Mouse (Mus musculus) layer of hippocampus, postnatal 10 days (tissue): Measurements from ENCODE around the gene Gal3st2. TPM values are rescaled to one million over a fixed set of nuclear protein-coding genes. Genes with fewer than 3 reads are reported as not detected.
"Not testable (repeated sequence)": the region's sequence is repeated elsewhere in the genome, so short reads cannot be mapped to it uniquely, and the experiment has no call there.

Experiments
- DNase-seq, 2 experiments: peaks; one replicate each; pipeline ENCODE4 v3.0.0; 2021; ENCODE audit warnings: low spot score in 2 of 2
- total RNA-seq, 2 experiments: library from RNA; stranded (reverse); gene quantifications; 2 replicates each; pipeline ENCODE4 v1.2.3; 2021

Gal3st2 gene
- total RNA-seq, 2 experiments from 2014 or later, result 0.54 TPM; not detected in 1

DNA sequence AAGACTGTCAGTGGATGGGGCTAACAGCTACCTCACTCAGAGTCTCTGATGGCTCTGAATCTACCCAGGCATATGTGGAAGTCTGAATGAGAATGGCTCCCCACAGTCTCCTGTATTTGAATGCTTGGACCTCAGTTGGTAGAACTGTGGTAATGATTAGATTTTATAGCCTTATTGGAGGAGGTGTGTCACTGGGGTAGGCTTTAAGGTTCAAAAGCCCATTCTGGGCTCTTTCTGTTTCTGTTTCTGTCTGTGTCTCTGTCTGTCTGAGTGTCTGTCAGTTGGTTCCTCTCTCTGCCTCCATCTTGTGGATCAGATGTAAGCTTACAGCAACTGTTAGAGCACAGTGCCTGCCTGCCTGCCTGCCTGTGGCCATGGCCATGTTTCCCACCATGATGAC is 1.5 kb upstream of the Gal3st2 start:
- no peak for DNase-seq

DNA sequence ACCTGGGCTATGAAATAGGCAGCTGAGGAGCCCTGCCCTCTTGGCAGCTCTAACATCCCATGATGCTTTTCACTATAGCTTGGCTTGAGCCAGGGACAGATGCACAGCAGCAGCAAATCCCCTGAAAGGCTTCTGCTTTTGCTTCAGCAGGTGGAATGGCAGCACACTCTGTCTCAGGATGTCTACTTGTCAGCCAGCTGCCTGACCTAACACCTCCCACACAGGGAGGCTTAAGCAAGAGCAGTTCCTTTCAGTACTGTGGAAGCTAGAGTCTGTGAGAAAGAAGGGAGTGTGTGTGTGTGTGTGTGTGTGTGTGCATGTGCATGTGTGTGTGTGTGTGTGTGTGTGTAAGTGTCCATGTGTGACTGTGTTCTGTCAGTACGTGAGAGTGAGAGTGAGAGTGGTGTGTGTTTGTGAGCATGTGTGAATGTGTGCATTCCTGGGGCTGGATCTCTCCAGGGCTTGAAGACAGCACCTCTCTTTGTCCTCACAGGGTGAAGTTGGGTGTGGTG is 10.5 kb downstream of the Gal3st2 start:
- DNase-seq, result not testable (repeated sequence)

DNA sequence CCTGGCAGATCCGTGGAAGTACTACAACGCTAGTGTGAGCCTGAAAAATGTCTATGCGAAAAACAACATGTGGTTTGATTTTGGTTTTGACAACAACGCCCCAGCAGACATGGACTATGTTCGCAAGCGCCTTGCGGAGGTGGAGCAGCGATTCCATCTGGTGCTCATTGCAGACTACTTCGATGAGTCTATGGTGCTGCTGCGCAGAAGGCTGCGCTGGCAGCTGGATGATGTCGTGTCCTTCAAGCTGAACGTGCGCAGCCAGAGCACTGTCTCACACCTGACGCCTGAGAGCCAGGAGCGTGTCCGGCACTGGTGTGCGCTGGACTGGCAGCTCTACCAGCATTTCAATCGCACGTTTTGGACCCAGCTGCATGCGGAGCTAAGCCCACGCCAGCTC is 13.3 kb downstream of the Gal3st2 start:
- DNase-seq, result not testable (repeated sequence)

- not testable (repeated sequence) for DNase-seq
These were observed 20.7 kb downstream of the Gal3st2 start for GRCm38 (mm10) chr1:93881778-93882177.

DNA sequence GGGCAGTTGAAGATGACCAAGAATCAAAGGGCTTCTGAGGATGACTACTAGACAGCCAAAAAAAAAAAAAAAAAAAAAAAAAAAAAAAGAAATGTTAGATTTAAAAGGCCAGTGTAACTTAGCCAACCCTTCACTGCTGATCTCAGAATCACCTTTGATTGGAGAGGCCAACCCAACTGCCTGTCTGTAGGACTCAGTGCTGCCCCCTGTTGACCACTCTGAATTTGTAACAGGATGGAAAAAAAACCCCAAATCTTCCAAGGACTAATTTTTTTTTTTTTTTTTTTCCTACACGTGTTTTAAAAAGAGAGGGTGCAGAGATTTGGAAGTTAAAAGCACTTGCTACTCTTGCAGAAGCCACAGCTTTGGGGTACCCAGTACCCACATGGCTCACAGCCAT is 29.8 kb downstream of the Gal3st2 start:
- DNase-seq, result not testable (repeated sequence)

GRCm38 (mm10) chr1:93897395-93897794 is 36.3 kb downstream of the Gal3st2 start:
- DNase-seq, result not testable (repeated sequence)

DNA sequence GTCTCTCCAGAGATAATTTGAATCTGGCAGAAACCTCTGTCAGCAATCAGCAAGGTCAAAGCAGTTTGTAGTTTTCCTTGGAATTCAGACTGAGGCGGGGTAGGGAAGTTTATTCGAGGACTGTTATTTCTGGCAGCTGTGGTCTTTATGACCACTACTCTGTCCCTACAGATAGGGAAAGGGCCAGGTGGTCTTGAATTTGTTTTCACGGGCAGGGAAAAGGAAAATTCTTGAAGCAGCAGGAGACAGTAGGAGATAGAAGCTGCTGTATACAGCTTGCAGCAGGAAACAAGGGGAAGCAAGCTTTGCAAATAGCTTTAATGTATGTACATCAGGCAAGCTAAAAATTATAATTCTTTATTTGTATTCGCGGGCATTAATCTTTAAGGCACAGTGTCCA is 40.2 kb downstream of the Gal3st2 start:
- not testable (repeated sequence) for DNase-seq

- DNase-seq, result not testable (repeated sequence)
These were observed 45.6 kb downstream of the Gal3st2 start for GRCm38 (mm10) chr1:93906690-93907089.

- not testable (repeated sequence) for DNase-seq
These were observed 48.0 kb downstream of the Gal3st2 start for GRCm38 (mm10) chr1:93908977-93909586.

DNA sequence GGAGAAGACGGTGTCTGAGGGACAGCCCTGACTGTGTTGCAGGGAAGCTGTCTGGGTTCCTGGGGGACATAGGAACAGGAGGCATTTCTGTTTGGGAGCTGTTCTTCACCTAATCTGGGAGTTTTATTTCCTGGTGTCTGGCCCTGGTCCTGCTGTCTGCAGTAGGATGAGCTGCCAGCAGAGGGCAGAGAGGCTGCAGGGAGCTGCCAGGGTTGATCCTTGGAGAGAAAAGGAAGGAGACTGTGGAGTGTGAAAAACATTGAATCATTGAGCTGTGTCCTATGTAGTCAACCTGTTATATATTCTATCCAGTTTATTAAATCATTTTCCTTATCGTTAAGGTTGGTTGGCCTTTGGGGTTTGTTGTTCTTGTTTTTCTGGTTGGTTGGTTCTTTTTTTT is 50.8 kb downstream of the Gal3st2 start:
- DNase-seq, result not testable (repeated sequence)

DNA sequence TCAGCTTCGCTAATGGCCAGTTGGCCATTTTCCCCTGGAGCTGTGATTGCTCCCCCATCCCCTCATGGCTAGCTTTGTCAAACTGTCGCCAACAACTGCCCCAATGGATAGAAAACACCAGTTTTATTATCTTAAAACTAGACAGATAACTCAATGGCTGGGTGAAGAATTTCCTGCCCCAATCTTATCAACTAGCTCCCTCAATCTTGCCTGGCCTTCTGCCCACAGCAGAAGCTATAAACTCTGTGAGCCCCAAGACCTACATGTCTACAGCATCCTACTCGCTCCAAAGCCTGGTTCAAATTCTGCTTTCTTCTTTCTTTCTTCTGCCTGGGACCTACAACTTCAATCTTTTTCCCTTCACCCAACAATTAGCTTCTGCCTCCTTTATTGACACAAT is 56.1 kb downstream of the Gal3st2 start:
- not testable (repeated sequence) for DNase-seq

DNA sequence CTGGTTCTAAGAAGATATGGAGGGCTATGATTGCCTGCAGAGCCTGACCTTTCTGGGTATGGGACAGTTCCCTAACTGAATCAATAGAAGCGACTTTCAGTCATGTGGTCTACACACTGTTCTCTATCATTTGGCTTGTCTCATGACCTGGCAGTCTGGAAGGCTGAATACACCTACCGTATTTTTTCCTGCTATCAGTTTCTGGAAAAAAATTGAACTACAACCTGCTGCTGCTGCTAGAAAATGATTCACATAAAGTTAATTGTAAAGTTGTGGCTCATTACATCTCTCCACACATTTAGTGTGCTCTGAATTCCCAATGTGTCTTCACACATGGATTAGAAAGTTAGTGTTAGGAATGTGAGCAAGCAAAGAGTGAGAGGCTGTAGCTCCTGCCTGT is 56.9 kb downstream of the Gal3st2 start, which contains the start of gene Gal3st2b:
Gal3st2b (plus strand) TSS at position 301 of the 400 bp plus-strand sequence.
- DNase-seq, result not testable (repeated sequence)

- not testable (repeated sequence) for DNase-seq
These were observed 57.7 kb downstream of the Gal3st2 start for GRCm38 (mm10) chr1:93918775-93919174.

- DNase-seq, result not testable (repeated sequence)
These were observed 58.2 kb downstream of the Gal3st2 start for GRCm38 (mm10) chr1:93919321-93919720.

- not testable (repeated sequence) for DNase-seq
These were observed 61.5 kb downstream of the Gal3st2 start for GRCm38 (mm10) chr1:93922609-93923008.

DNA sequence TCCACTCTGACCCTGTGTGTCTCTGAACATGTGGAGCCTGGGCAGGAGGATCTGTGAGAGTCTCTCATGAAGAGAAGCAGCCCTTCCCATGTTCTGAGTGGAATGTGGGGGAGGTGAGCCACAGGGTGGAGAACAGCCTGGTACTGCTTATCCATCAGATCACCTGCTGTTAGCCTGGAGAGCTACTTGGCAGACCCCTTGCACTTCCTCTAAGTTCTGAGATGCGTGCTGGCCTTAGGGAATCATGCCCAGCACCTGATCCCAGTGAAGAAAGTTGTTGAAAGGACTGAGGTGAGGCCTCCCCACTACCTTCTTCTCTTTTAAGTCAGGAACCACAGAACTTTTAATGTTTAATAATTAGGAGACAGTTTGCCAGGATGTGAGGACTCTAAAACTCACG is 62.0 kb downstream of the Gal3st2 start:
- DNase-seq, result not testable (repeated sequence)

Other genes starting within 250 kb of the Gal3st2 start
- gene Stk25, start 202.6 kb upstream of the Gal3st2 start, total RNA-seq, result 100 to 1,000 TPM; 353 to 378 TPM
- 10 to 100 TPM; 60.4 to 63.3 TPM for gene Bok, start 175.6 kb upstream of the Gal3st2 start, total RNA-seq
- gene Atg4b, start 109.8 kb upstream of the Gal3st2 start, total RNA-seq, result 10 to 100 TPM; 67.2 to 69.7 TPM
- 10 to 100 TPM; 31.5 to 32.8 TPM for gene Thap4, start 106.4 kb upstream of the Gal3st2 start, total RNA-seq
- 10 to 100 TPM; 65.9 to 69.4 TPM for gene Dtymk, start 59.4 kb upstream of the Gal3st2 start, total RNA-seq
- 10 to 100 TPM; 10.4 to 11.2 TPM for gene Ing5, start 57.3 kb upstream of the Gal3st2 start, total RNA-seq
- gene D2hgdh, start 36.4 kb upstream of the Gal3st2 start, total RNA-seq, result 10 to 100 TPM; 12.9 to 15.4 TPM
- 1 to 10 TPM in 1 of 2 experiments, under 1 TPM in 1; 0.71 to 1.0 TPM for gene Gal3st2b, start 57.0 kb downstream of the Gal3st2 start, total RNA-seq
- under 1 TPM; 0.05 to 0.07 TPM for gene Gal3st2c, start 129.2 kb downstream of the Gal3st2 start, total RNA-seq
- gene Neu4, start 159.1 kb downstream of the Gal3st2 start, total RNA-seq, result 10 to 100 TPM; 13.2 to 14.0 TPM
- under 1 TPM; 0.18 to 0.30 TPM for gene Pdcd1, start 191.2 kb downstream of the Gal3st2 start, total RNA-seq